Mouse (Mus musculus) spleen, adult 2 months (tissue): ENCODE measurements around the gene Zfp541. TPM values are rescaled to one million over a fixed set of nuclear protein-coding genes. Genes with fewer than 3 reads are reported as not detected.

Source experiments
- DNase-seq, 2 experiments: peaks; one replicate each; pipeline versions ENCODE4 v3.0.0 to v3.0.0-alpha.2; 2012 to 2021; ENCODE audit warnings: low spot score in 2 of 2, low read depth in 1 of 2
- H3K27ac ChIP-seq: fragments of 200-500 bp; 2 replicates; pipeline ENCODE4 v1.5.1; 2012; ENCODE audit warnings: low read length, inconsistent platforms; ENCODE audit not compliant: insufficient read depth
- H3K27me3 ChIP-seq: fragments of 200-500 bp; 2 replicates; pipeline ENCODE4 v1.6.1; 2012; ENCODE audit warnings: mild to moderate bottlenecking, moderate library complexity, low read length, inconsistent platforms; ENCODE audit not compliant: control insufficient read depth, insufficient read depth
- H3K36me3 ChIP-seq: fragments of 200-500 bp; 2 replicates; pipeline ENCODE4 v1.6.1; 2012; ENCODE audit warnings: mild to moderate bottlenecking, low read length, inconsistent platforms; ENCODE audit not compliant: control insufficient read depth, insufficient read depth
- H3K4me1 ChIP-seq: fragments of 200-500 bp; 2 replicates; pipeline ENCODE4 v1.6.1; 2011; ENCODE audit warnings: inconsistent platforms; ENCODE audit not compliant: control insufficient read depth, insufficient read depth, insufficient read length
- H3K4me3 ChIP-seq: fragments of 200-500 bp; 2 replicates; pipeline ENCODE4 v1.5.1; 2011; ENCODE audit warnings: mild to moderate bottlenecking, inconsistent platforms; ENCODE audit not compliant: insufficient read depth, insufficient read length; ENCODE audit errors: extremely low read depth
- CTCF ChIP-seq: fragments of 200-500 bp; IDR thresholded peaks from 2 replicates; pipeline ENCODE4 v1.5.1; 2011; ENCODE audit warnings: mild to moderate bottlenecking, inconsistent platforms; ENCODE audit not compliant: insufficient read depth, insufficient read length, insufficient replicate concordance; ENCODE audit errors: extremely low read depth
- POLR2A ChIP-seq: fragments of 200-500 bp; IDR thresholded peaks from 2 replicates; pipeline ENCODE4 v1.6.1; 2011; ENCODE audit warnings: low read depth, low read length, inconsistent platforms
- WGBS: fragments of 180-500 bp; shearing (Covaris S2); methylation state at CpG from one replicate; pipeline ENCODE4 v1.1.7; 2018; 5-methylcytosine and 5-hydroxymethylcytosine counted together
- polyA plus RNA-seq: library from polyadenylated mRNA; depleted of rRNA; stranded (reverse); fragments of >200 nt; gene quantifications from 2 replicates; pipeline ENCODE4 v1.2.3, GENCODE M21; 2012

The Zfp541 gene
- polyA plus RNA-seq, 1 experiment = 0.02 TPM

DNA sequence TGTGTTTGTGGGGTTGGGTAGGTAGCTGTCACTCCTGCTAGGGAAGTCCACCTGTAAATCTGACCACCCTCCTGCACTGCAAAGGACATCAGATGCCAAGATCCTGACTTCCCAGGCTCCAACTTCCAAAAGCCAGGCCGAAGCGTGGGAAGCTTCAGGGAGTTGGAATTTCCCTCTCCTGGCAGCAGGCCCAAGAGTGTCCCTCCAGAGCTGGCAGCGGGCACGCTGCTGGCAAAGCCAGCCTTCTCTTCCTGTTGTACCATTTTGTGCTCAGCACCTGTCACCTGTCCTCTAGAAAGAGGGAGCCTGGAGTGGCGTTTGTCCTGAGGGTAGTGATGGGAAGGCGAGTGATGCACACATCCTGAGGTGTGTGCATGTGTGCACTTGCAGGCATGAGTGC lies 66.7 kb downstream of the Zfp541 start:
- H3K27me3 ChIP-seq = peaks cover 6% of the 10 kb centered on the region
- peaks cover 2% of the 10 kb centered on the region; the same call in 1 of the 2 replicates for H3K36me3 ChIP-seq
- no peak for DNase-seq
- peaks cover 7% of the 10 kb centered on the region; the same call in 1 of the 2 replicates for H3K4me1 ChIP-seq
- H3K27ac ChIP-seq = no peak overlapping the region
- TF ChIP-seq CTCF (no peak), POLR2A (no peak)
- H3K4me3 ChIP-seq = no peak overlapping the region
- WGBS = 82% methylated on average over 6 of the region's 6 CpGs

DNA sequence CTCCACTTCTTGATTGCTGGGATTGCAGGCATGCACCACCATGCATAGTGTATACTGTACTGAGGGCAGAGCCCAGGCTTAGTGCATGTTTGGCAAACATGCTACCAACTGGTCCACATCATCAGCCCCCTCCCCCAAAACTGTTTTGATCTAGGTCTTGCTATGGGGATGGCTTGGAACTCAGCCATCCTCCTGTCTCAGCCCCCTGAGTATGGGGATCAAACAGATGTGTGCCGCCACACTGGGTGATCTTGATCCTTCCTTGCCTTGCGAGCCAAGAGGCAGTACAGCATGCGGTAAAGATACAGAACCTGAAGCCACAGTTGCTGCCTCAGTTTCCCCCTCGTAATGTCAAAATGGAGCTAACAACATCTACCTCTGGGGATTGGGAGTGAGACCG lies 67.3 kb downstream of the Zfp541 start:
- WGBS = 81% methylated on average over 5 of the region's 5 CpGs
- Histone ChIP-seq H3K27me3 (peaks cover 6% of the 10 kb centered on the region), H3K4me3 (no peak overlapping the region), H3K4me1 (peaks cover 7% of the 10 kb centered on the region; the same call in 1 of the 2 replicates), H3K36me3 (peaks cover 2% of the 10 kb centered on the region; the same call in 1 of the 2 replicates), H3K27ac (no peak overlapping the region)
- DNase-seq = no peak
- no peak for TF ChIP-seq CTCF
- TF ChIP-seq POLR2A = no peak

DNA sequence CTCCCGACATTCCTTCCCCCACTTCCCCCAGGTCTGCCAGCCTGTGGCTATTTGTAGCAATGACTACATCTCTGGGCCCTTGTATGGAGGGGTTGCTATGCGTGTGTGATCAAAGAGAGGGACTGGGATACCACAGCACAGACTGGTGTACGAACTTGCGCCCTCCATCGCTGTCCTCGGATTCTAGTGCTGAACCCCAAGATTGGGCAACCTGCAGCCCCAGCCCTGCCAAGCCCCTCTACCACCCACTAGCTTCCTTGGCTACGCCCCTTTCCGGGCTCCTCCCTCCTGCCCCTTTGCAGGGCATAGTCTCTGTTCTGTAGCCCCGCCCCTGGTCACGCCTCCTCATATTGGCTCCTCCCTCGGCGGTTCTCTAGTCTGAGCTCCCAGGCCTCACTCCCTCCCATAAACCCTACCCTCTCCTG lies 67.8 kb downstream of the Zfp541 start, which contains the start of gene Slc8a2:
Gene Slc8a2 (plus strand): TSS at position 406 of the 425 bp plus-strand sequence.
- 14% methylated on average over 12 of the region's 12 CpGs for WGBS
- TF ChIP-seq CTCF = no peak
- no peak for TF ChIP-seq POLR2A
- DNase-seq = peak in 1 of 2 experiments; percentile 17
- Histone ChIP-seq H3K4me3 (peak within 1 kb of the TSS; percentile 24; the same call in 1 of the 2 replicates), H3K36me3 (peaks cover 2% of the 10 kb centered on the region; the same call in 1 of the 2 replicates), H3K27me3 (peaks cover 6% of the 10 kb centered on the region), H3K27ac (no peak within 1 kb of the TSS), H3K4me1 (peaks cover 7% of the 10 kb centered on the region; the same call in 1 of the 2 replicates)

DNA sequence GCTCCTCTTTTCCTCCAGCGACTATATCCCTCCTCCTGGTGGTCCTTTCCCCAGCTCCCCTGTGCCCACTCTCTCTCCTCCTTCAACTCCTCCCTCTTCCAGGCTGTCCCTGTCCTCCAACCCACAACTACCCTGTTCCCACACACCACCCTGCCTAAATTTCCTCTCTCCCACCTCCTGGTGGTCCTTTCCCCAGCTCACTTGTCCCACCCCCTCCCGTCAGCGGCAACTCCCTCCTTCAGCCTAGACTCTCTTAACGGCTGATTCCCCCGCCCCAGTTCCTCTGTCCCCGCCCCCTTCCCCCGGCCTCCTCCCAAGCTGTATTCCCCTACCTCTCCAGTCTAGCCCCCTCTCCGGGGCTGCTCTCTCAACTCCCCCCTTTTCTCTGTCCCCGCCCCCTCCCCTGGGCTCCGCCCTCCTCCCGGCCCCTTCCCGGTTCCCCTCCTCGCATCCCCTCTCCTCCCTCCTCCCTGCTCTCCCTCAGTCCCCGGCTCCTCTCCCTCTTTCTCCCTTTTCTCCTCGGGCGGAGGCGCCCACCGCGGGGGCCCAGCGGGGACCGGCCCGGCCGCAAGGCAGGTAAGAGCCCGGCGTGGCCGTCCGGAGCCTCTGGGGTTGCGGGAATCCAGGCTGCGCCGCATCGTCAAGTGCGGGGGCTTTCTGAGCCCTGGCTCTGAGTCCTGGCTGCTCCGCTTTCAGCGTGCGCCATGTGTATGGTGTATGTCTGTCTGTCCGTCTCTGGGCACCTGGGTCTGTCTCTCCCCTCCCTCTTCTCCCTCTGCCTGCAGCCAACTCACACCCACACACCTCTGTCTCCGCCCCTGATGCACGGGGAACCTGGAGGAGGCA lies 68.5 kb downstream of the Zfp541 start:
- TF ChIP-seq CTCF (no peak), POLR2A (no peak)

GRCm38 (mm10) chr7:16130956-16131634 lies 69.5 kb downstream of the Zfp541 start:
- no peak for DNase-seq
- H3K36me3 ChIP-seq = peaks cover 2% of the 10 kb centered on the region; the same call in 1 of the 2 replicates
- no peak overlapping the region for H3K27ac ChIP-seq
- WGBS = 49% methylated on average over 13 of the region's 13 CpGs
- H3K4me3 ChIP-seq = no peak overlapping the region
- H3K27me3 ChIP-seq = peaks cover 6% of the 10 kb centered on the region
- peaks cover 7% of the 10 kb centered on the region; the same call in 1 of the 2 replicates for H3K4me1 ChIP-seq
- TF ChIP-seq POLR2A = no peak
- no peak for TF ChIP-seq CTCF

More for the DNA sequence above, 68.5 kb downstream of the Zfp541 start:
- WGBS = 5% methylated on average over 36 of the region's 38 CpGs
- Histone ChIP-seq H3K27ac (no peak overlapping the region), H3K4me1 (peaks cover 7% of the 10 kb centered on the region; the same call in 1 of the 2 replicates), H3K4me3 (peak overlapping the region; percentile 24; the same call in 1 of the 2 replicates), H3K36me3 (peaks cover 2% of the 10 kb centered on the region; the same call in 1 of the 2 replicates), H3K27me3 (peaks cover 6% of the 10 kb centered on the region)
- no peak for DNase-seq

- WGBS = 4% methylated on average over 7 of the region's 7 CpGs
- DNase-seq = no peak
- Histone ChIP-seq H3K36me3 (no peaks in the 10 kb centered on the region), H3K4me1 (peaks cover 7% of the 10 kb centered on the region; the same call in 1 of the 2 replicates), H3K27ac (no peak overlapping the region), H3K4me3 (no peak overlapping the region), H3K27me3 (peaks cover 6% of the 10 kb centered on the region)
- TF ChIP-seq POLR2A = no peak
- TF ChIP-seq CTCF = no peak
These were observed 70.6 kb downstream of the Zfp541 start for GRCm38 (mm10) chr7:16132161-16132581.
